In genomic region chr14:25496116-25496515, GRCm38 (mm10) we compare ENCODE assay signal across 8 mouse cellular contexts. TPM values are rescaled to one million over a fixed set of nuclear protein-coding genes. Genes with fewer than 3 reads are reported as not detected.
A peak's percentile ranks its signal among the peaks of the same experiment; 100 is the strongest.
DNase-seq lines count a peak whose midpoint lies in the region; ATAC-seq and TF ChIP-seq lines count a peak whose summit lies in the region.

No protein-coding gene starts in this region.

- H3K36me3 ChIP-seq in embryonic facial prominence, embryonic 12.5 days = no peaks in the 10 kb centered on the region
- H3K36me3 ChIP-seq in lung, postnatal 0 days (ENCODE audit: insufficient read depth, low read length) = no peaks in the 10 kb centered on the region

- no peak for TF ChIP-seq EP300 in lung, postnatal 0 days (IDR thresholded peaks at IDR 0.05)

- no peaks in the 10 kb centered on the region for H3K27me3 ChIP-seq in embryonic facial prominence, embryonic 12.5 days
- H3K27me3 ChIP-seq in lung, postnatal 0 days (replicated peaks; ENCODE audit: insufficient read depth, low read length) = no peaks in the 10 kb centered on the region

- H3K9me3 ChIP-seq in embryonic facial prominence, embryonic 12.5 days = no peaks in the 10 kb centered on the region
- no peaks in the 10 kb centered on the region for H3K9me3 ChIP-seq in lung, postnatal 0 days (ENCODE audit: low read length)

- 76% methylated on average over 2 of the region's 2 CpGs for WGBS in embryonic facial prominence, embryonic 12.5 days
- WGBS in lung, postnatal 0 days = 53% methylated on average over 2 of the region's 2 CpGs

- H3K4me2 ChIP-seq in embryonic facial prominence, embryonic 12.5 days (replicated peaks) = no peak overlapping the region
- no peak overlapping the region for H3K4me2 ChIP-seq in lung, postnatal 0 days (replicated peaks; ENCODE audit: low read depth, low read length)

- no peak for TF ChIP-seq CTCF in lung, postnatal 0 days (IDR thresholded peaks at IDR 0.05)

- ATAC-seq in frontal cortex, adult (ENCODE audit: low TSS enrichment) = peak; percentile 28; the same call in 1 of the 2 replicates
- ATAC-seq in embryonic facial prominence, embryonic 12.5 days (ENCODE audit: insufficient number of reproducible peaks, insufficient read depth, low FRiP score, low TSS enrichment) = no peak
- ATAC-seq in lung, postnatal 0 days = 0 out of 2 replicates have a peak, but pooled peaks have one; percentile 14

- peaks cover 91% of the 10 kb centered on the region for H3K4me1 ChIP-seq in embryonic facial prominence, embryonic 12.5 days
- H3K4me1 ChIP-seq in lung, postnatal 0 days (ENCODE audit: insufficient read depth, low read depth, low read length) = peaks cover 31% of the 10 kb centered on the region; the same call in 1 of the 2 replicates

- H3K4me3 ChIP-seq in embryonic facial prominence, embryonic 12.5 days = no peak overlapping the region
- no peak overlapping the region for H3K4me3 ChIP-seq in lung, postnatal 0 days (ENCODE audit: low read depth, low read length)

- H3K9ac ChIP-seq in embryonic facial prominence, embryonic 12.5 days = no peak overlapping the region
- H3K9ac ChIP-seq in lung, postnatal 0 days (replicated peaks; ENCODE audit: low read depth) = no peak overlapping the region

- DNase-seq in frontal cortex, postnatal 25 days (ENCODE audit: low spot score in 2 of 2) = no peak
- DNase-seq in lung, adult 18-20 months = peak; percentile 70 to 82
- no peak for DNase-seq in lung, postnatal 4 days
- DNase-seq in lung, postnatal 0 days (ENCODE audit: low spot score) = peak; percentile 67
- no peak for DNase-seq in urinary bladder, adult 2 months (ENCODE audit: low spot score)
- no peak for DNase-seq in urinary bladder, postnatal 4 days (ENCODE audit: low spot score in 2 of 2)

- peak overlapping the region; percentile 8; the same call in 1 of the 2 replicates for H3K27ac ChIP-seq in embryonic facial prominence, embryonic 12.5 days
- H3K27ac ChIP-seq in lung, postnatal 0 days (ENCODE audit: low read length) = peak overlapping the region; percentile 5; the same call in 1 of the 2 replicates

RNA-seq across cellular contexts. Expression of gene Zmiz1, which starts 37.1 kb away (rescaled TPM):
- polyA plus RNA-seq in embryonic facial prominence, embryonic 12.5 days (2016; fragmentation: Nextera tagmentation; extraction: Ambion mirVana) = 43.8 and 46.3 TPM in 2 replicates
- 18.0 and 20.2 TPM in 2 replicates for polyA plus RNA-seq in lung, postnatal 0 days (2015; fragmentation: Nextera tagmentation; extraction: Ambion mirVana)
- 15.3 and 31.4 TPM in 2 replicates for polyA plus RNA-seq in urinary bladder, adult 2 months (2012; rRNA removed)

Comparison
In these comparisons a context has a peak if more than half of its experiments do, and no peak if none do; other contexts are left out.
1. DNase-seq: peak in lung, adult 18-20 months (2 of 2) and lung, postnatal 0 days (single experiment); none in frontal cortex, postnatal 25 days (0 of 2), lung, postnatal 4 days (0 of 2), urinary bladder, adult 2 months (single experiment) and urinary bladder, postnatal 4 days (0 of 2).